Mouse (Mus musculus) left cerebral cortex, adult 18-20 months (tissue): ENCODE data around the gene Dync1h1. TPM values are rescaled to one million over a fixed set of nuclear protein-coding genes. Genes with fewer than 3 reads are reported as not detected.
"Not testable (repeated sequence)": the region's sequence is repeated elsewhere in the genome, so short reads cannot be mapped to it uniquely, and the experiment has no call there.

Source experiments
- DNase-seq, 2 experiments: peaks; one replicate each; pipeline ENCODE4 v3.0.0; 2021 to 2022; ENCODE audit warnings: low spot score in 2 of 2, mixed read lengths in 1 of 2
- total RNA-seq, 2 experiments: library from RNA; stranded (reverse); gene quantifications; 2 replicates each; pipeline ENCODE4 v1.2.3; 2021

Dync1h1 gene
- total RNA-seq, 2 experiments from 2014 or later: 309 to 310 TPM

- DNase-seq: no peak
Measured at GRCm38 (mm10) chr12:110689919-110690643, 88.8 kb downstream of the Dync1h1 start.

DNA sequence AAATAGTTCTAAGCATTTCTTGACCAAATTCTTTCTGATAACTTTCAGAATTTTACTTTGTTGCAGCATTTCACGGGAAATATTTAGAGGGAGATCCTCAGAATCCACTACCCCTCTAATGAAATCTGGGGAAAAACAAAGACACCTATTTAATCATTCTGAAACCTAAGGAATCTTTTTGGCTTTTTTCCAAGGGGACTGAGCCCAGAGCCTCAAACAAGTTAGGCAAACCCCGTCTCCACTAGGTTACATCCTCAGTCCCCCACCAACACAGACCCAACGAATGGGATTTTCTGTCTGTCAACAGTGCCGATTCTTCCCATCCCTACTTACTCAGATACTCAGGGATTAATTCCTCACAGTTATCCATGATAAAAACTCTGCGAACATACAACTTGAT lies 92.1 kb downstream of the Dync1h1 start:
- not testable (repeated sequence) for DNase-seq

DNA sequence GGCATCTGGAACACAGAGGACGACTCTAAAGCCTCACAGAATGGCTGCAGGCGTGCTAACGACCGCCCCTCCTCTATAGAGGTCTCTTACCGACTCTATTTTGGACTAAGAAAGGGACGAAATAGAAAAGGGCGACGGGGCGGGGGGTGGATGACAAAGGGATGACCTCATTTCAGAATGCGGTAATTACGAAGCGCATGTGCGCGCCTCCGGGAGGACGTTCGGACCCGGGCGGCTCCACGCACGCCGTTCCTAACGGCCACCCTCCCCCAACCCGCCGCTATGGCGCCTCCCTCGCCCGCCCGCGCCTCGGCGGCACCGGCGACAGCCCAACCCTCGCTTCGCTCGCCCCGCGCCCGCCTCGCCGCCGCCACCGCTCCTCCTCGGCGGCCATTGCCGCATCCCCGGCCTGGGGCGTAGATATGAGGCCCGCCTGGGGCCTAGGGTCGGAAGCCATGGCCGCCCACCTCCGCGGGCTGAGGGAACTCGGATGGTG lies 94.5 kb downstream of the Dync1h1 start:
- DNase-seq: peak; percentile 72 to 75

GRCm38 (mm10) chr12:110696173-110696974 lies 95.1 kb downstream of the Dync1h1 start:
- peak; percentile 97 to 98 for DNase-seq

- DNase-seq: no peak
Measured at GRCm38 (mm10) chr12:110696975-110697400, 95.7 kb downstream of the Dync1h1 start.

GRCm38 (mm10) chr12:110697457-110697856 lies 96.2 kb downstream of the Dync1h1 start:
- DNase-seq: no peak

DNA sequence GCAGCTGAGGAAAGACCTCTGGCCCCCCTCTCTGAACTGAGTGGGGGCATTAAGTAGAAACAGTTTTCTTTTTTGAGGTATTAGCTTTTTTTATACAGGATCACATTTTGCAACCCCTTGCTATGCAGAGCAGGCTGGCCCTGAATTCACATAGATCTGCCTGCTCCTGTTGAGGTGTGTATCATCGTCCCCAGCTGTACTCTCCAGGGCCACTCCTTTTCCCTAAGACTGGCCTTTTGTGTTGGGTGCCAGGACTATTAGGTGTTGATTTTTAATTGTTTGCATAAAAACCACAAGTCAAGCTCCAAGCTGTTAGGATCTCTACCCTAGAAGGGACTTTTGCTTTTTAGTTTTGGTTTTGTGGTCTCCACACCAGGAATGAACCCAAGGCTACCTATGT lies 96.8 kb downstream of the Dync1h1 start:
- DNase-seq: no peak

GRCm38 (mm10) chr12:110698523-110699170 lies 97.4 kb downstream of the Dync1h1 start:
- no peak for DNase-seq

DNA sequence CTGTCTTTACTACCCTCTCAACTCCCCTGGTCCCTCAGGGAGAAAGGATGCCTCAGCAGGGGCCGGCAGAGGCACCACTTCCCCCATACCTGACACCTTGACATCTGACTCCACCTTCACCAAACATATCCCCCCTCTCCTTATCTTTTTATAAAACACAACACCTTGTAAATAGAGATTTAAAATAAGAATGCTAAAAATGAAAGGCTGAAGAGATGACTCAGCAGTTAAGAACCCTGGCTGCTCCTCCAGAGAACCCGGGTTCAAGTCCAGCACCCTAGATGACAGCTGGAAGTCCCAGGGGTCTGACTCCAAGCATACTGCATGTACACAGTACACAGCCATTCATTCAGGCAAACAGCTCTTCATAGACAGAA lies 97.9 kb downstream of the Dync1h1 start:
- DNase-seq: no peak

DNA sequence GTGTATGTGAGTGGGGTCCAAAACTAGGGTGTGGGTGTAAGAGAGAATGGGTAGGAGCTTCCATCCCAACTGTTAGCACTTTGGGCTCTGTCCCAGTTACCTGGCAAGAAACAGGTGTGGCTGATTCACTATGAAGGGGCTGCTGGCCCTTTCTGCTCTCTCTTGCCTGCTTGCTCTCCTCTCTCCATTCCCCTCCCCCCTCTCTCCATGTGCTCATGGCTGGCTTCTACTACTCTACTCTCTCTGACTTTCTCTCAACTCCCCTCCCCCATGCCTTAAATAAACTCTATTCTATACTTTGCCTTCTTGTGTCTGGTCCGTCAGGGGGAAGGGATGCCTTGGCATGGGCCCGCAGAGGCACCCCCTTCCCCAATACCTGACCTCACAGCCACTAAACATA lies 99.5 kb downstream of the Dync1h1 start:
- DNase-seq: no peak

GRCm38 (mm10) chr12:110701363-110701762 lies 100.1 kb downstream of the Dync1h1 start:
- not testable (repeated sequence) for DNase-seq

DNA sequence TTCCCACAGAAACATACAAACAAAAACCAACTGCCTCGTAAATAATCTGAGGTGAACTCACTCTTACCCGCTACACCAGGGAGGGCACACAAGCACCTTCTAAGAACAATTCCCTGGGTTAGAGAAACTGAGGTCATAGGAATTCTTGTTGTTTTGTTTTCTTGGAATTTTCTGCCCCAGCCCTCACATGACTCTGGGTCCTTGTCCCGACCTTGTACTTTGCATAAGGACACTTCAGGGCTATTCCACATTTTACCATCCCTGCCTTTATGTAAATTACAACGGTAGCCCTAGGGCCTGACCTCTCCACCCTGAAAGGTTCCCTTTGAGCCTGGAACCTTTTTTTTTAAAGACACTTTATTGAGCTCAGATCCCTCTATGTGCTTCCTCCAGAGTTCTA lies 101.3 kb downstream of the Dync1h1 start, which contains the start of gene Hsp90aa1:
Hsp90aa1 (minus strand) TSS at position 173 of the 400 bp plus-strand sequence.
- no peak for DNase-seq

- peak; percentile 83 to 93 for DNase-seq
Measured at GRCm38 (mm10) chr12:110703008-110703471, 101.8 kb downstream of the Dync1h1 start.

GRCm38 (mm10) chr12:110703682-110704081 lies 102.4 kb downstream of the Dync1h1 start:
- DNase-seq: no peak

DNA sequence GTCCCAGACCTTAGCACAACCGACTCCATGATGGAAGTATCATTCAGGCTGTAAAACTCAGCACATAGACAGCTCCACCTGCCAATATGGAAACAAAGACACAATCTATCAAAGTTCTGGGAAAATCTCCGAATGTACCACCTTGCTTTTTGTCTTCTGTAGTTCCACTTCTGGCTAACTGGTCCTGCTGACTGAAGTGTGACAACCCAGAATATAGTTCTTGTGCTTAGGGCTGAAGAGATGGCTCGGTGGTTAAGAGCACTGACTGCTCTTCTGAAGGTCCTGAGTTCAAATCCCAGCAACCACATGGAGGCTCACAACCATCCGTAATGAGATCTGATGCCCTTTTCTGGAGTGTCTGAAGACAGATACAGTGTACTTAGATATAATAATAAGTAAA lies 104.2 kb downstream of the Dync1h1 start:
- not testable (repeated sequence) for DNase-seq

- DNase-seq: peak in 1 of 2 experiments; percentile 27
Measured at GRCm38 (mm10) chr12:110706337-110707231, 105.3 kb downstream of the Dync1h1 start.

- no peak for DNase-seq
Measured at GRCm38 (mm10) chr12:110707451-110707850, 106.2 kb downstream of the Dync1h1 start.

DNA sequence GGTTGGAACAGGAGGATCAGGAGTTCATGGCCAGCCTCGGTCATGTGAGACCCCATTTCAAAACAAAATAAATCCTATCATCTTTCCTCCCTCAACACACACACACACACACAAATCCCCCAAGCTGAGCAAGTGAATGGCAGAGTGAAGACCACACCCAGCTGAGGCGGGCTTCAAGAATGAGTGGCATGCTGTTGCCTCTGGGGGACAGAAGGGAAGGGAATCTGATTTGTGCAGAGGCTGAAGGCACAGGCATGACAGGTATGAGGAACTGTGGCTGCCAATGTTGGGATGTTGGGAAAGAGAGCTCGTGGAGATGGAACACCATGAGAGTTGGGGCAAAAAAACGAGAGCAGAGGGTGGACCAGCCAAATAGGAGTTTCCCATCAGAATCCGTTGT lies 110.0 kb downstream of the Dync1h1 start:
- DNase-seq: no peak

DNA sequence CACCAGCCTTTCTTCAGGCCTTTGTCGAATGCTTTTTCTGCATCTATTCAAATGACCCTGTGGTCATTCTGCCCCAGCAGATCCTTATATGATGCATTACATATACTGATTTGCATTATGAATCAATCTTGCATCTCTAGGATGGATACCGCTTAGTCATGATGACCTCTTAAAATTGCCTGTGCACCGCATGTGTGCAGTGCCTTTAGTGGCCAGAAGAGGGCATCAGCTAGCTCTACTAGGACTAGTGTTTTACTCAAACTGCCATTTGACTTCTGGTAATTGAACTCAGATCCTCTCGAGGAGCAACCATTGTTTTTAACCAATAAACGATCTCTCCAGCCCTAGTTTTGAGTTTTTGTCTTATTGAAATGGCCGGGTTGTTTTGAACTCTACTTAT lies 112.5 kb downstream of the Dync1h1 start:
- DNase-seq: no peak

DNA sequence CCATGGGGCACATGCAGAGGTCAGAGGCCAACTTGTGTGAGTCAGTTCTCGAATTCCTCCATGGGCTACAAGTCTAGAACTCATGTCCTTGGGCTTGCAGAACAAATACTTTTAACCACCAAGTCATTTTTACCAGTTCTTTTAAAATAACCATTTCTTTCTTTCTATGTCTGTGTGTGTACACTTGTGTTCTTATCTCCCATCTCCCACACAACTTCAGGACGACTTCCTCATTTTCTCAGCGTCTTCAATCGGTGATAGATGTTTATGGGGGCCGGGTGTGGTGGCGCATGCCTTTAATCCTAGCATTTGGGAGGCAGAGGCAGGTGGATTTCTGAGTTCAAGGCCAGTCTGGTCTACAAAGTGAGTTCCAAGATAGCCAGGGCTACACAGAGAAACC lies 113.0 kb downstream of the Dync1h1 start:
- DNase-seq: no peak
